Mouse (Mus musculus) left cerebral cortex, postnatal 10 days (tissue): ENCODE measurements at regions not wholly inside any gene's neighbourhood (a gene's known extent, or its start where the extent isn't known, plus 50 kb on each side); places are given as distances from the start of the nearest gene placed in this dataset.

Experiments used
- DNase-seq, 2 experiments: peaks; one replicate each; pipeline ENCODE4 v3.0.0; 2021 to 2022; ENCODE audit warnings: low spot score in 2 of 2, mixed read lengths in 1 of 2; ENCODE audit errors: extremely low spot score in 1 of 2
- intact Hi-C: fragments of 180-260 bp; cut with DNase I; formaldehyde crosslinking; loops from one replicate; pipeline ENCODE4 v1.15.1; 2025

DNA sequence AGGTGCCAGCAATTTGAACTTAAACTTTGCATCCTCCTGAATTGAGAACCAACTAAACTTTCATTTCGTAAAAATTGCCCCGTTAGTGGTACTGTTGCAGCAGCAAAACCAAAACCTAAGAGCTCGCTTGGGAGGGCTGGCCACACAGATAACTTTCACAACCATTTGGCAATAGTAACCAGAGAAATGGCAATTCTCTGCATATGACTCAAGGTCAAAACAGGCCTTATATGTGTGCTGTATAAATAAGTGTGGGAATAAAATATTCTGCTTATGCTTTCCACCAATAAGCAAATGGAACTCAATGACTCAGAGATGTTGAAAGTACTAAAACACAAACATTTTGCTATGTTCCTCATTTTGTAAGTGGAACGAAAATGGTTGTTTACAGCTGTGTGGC, 550.3 kb downstream of the Car8 start:
- no peak for DNase-seq
- intact Hi-C loops: no loop called here

DNA sequence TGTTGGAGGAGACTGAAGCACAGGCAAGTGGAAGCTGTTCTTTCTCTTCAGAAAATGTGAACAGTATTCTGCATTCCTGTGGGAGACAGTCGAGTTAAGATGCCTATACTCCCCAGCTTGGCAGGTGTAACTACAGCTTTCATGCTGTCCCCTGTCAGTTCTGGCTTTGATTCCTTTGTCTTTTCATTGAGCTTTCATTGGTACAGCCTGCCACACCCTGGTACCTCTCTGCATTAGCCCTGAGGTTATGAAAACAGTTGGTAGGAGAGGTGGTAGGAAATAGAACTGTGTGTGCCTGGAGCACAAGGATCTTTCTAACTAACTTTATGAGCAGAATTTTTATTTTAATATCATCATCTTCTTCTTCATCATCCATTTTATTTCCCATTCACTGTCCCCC, 551.6 kb downstream of the Car8 start:
- no peak for DNase-seq
- intact Hi-C loops: no loop called here

- no peak for DNase-seq
Observed at GRCm38 (mm10) chr4:7670795-7671105, 568.1 kb downstream of the Car8 start.

GRCm38 (mm10) chr4:7669992-7670794, 568.6 kb downstream of the Car8 start:
- intact Hi-C loops: no loop called here
- DNase-seq: no peak

More at GRCm38 (mm10) chr4:7670795-7671105, 568.1 kb downstream of the Car8 start:
- intact Hi-C loops: no loop called here

DNA sequence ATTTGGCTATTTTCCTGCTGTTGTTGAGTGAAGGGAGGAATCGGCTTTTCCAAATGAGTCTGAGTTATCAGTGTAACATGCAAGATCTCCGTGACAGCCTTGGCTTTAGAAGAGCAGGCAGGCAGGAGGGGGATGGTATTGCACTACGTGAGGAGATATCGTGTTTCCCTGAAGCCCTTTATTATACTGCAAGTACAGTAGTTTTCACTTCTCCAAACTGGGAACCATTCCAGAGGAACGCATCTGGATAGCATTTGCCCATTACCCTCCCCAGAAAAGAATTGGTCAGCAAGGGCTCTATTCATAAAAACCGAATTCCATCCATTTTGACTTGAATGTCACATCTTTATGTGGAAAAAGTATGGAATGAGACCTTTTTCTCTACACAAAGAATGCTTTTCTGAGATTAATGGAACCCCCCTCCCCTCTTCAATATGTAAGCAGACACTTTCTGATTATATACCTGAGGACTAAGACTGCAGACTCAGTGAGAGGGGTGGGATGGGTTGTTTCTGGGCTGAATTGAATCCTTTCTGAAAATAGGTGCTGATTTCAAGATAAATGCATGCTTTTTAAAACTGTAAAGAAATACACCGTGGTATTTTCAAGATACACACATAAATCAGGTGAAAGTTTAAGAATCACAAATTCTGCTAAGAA, 571.8 kb downstream of the Car8 start:
- DNase-seq: peak; percentile 3 to 16
- intact Hi-C loops: no loop called here

DNA sequence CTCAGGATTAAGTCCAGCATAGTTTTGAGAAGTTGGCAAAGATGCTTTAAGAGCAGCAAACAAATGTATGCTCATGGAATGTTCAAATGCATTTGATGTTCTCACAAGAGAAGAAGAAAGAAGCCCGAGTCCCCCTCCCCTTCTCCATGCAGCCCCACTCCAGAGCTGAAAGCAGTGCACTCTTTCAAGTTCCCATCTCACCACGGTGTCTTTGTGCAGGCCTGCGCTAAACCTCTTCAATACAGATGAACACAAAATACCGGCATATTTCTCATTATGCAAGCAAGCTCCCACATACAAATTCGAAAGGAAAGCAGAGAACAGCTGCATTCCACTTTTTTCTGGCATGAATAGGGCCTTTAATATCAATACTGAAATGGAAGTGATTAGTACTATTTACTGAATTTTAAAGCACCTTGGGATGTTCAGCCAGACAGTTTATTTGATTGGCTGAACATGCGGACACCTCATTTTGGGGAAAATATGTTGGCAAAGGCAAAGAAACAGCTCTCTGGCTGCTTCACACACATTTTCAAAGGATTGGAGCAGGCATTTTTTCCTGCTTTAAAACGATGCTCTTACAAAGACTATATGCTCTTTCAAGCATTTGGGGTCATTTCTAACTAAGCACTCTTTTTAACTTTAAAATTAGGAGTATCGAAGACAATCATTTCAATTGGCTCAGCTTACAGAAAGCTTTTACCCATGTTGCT, 595.8 kb downstream of the Car8 start:
- peak in 1 of 2 experiments; percentile 9 for DNase-seq
- intact Hi-C loops: no loop called here

GRCm38 (mm10) chr4:7597671-7598390, 641.0 kb downstream of the Car8 start:
- intact Hi-C loops: loop anchor here (10.0 kb wide), 1 partner anchor 257 kb away; no protein-coding TSS in a partner anchor
- no peak for DNase-seq

DNA sequence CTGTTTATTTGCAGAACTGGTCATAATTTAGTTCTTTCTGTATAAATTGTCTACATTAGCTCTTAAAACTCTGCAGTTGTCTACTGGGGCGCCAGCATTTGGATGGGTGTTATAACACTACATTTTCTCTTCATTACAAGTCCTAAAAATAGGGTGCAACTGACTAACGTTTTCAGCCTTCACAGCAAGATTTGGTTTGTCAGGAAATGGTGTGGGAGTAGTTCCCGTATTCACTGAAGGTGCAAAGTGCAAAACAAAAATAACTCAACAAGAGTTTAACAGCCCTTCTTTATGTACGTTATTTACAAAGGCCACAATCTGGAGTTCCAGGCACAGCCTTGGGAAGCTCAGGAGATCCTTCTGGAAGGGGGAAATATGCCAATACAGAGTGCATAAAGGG, 642.7 kb downstream of the Car8 start:
- intact Hi-C loops: loop anchor here (10.0 kb wide), 1 partner anchor 259 kb away; no protein-coding TSS in a partner anchor

GRCm38 (mm10) chr4:7583851-7584250, 655.0 kb downstream of the Car8 start:
- DNase-seq: no peak
- intact Hi-C loops: no loop called here

More for the DNA sequence above, 642.7 kb downstream of the Car8 start:
- DNase-seq: peak in 1 of 2 experiments; percentile 26

DNA sequence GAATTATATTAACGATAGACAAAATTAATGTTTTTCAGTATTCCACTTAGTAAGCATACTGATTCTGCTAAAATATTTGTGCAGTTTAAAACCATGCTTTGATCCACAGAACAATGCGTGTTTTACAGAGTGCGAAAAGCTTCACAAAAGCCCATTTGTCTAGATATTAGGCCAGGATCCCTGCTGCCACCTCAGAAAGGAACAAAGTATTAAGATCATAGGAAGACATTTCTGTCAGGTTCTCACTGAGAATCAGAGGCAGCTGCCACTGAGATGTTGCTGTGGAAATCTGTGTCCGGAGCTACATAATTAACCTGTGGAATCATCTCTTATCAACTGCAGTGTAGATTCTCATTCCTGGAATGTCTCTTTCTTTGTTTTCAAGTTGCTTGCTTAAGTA, 656.9 kb downstream of the Car8 start:
- DNase-seq: no peak
- intact Hi-C loops: no loop called here

GRCm38 (mm10) chr4:7581220-7581916, 657.5 kb downstream of the Car8 start:
- DNase-seq: no peak
- intact Hi-C loops: no loop called here

- peak in 1 of 2 experiments; percentile 57 for DNase-seq
- intact Hi-C loops: no loop called here
Observed at GRCm38 (mm10) chr4:7580554-7581219, 658.2 kb downstream of the Car8 start.

GRCm38 (mm10) chr4:7574011-7574410, 664.8 kb downstream of the Car8 start:
- intact Hi-C loops: no loop called here
- DNase-seq: no peak

DNA sequence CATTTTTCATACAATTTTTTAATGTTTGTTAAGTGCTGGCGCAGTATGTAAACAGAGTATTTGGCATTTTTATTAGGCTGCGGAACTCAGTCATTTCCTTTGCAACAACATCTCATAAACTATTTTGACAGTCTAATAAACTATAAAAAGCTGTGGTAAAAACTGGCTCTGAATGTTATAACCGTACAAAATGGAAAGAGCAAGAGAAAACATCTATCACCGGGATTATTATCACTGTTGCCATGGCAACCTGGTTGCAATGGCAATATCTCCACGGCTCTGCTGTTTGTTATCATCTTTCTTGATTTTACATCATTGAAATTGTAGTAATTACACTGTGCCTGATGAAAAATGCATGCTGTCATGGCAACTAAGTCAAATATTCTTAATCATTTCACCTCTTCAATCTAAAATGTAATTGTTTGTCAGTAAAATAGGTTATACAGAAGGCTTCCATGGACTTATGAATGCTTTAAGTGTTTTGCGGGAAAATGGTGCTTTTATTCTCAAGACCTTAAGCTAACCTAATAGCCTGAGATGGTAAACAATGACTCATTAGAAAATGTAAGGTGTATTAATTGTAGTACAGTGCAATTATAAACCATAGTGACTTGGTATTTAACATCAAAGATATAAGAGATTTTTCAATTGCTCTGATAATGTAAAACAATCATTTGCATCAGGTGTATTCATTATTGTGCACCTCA, 671.0 kb downstream of the Car8 start:
- intact Hi-C loops: no loop called here
- peak in 1 of 2 experiments; percentile 38 for DNase-seq

DNA sequence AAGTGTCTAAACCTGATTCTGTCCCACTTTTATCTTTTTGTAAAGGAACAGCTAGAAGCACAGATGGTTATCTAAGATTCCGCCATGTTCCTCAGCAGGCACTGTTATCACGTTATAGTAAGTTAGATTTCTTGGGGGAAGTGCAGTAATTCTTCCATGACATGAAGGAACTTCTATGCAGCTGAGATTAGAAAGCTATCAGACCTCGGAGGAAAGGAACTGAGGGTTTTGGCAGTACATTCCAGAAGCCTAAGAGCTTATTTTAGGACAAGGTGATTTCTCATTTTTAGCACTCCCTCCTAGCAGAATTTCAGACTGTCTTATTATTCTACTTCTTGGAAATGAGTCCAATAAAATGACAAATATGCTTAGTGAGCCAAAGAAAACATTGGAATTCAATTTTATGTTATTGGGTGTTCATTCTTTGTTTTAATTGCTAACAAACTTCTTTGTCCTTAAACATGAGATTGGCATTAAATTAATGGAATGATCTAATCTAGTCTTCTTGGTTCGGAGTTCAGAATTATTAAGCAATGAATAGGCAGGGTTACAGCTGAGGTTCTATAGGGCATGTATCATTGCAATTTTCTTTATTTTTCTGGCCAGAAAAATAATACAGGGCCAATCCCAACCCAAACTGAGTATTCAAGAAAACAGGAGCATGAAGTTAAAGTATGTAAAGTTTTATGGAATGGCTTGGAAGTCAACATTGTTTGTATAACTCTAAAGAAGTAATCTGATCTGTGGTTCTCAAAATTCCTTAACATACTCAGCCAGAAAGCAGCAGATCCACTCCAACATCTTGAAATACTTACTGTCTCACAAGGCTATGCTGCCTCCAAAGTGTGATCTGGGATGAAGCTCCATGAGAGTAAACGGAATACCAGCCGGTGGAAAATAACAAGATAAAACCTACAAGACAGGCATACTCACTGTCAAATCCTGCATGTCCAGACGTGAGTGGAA, 678.7 kb downstream of the Car8 start:
- DNase-seq: no peak
- intact Hi-C loops: no loop called here

DNA sequence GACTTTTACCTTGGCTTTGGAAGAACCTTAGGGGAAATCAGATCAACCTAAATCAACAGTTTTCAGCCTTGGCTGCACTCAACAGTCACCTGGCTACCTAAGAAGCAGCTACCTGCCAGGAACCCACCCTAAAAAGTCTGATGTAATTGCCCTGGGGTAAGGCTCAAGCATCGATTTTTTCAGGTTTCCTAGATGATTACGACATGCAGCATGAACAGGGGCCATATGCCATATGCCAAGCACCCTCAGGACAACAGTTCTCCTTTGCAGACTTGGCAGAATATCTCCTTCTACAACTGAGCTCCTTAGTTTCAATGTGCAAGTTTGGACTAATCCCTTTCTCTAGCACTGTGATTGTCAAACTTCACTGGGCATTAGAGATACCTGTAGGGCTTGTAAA, 680.1 kb downstream of the Car8 start:
- intact Hi-C loops: no loop called here
- no peak for DNase-seq
